Mouse (Mus musculus): ENCODE data around the gene Atg3. TPM values are rescaled to one million over a fixed set of nuclear protein-coding genes. Genes with fewer than 3 reads are reported as not detected.

Gene Atg3
- polyA plus RNA-seq, 1 experiment from 2014 or later, result 33.0 TPM

DNA sequence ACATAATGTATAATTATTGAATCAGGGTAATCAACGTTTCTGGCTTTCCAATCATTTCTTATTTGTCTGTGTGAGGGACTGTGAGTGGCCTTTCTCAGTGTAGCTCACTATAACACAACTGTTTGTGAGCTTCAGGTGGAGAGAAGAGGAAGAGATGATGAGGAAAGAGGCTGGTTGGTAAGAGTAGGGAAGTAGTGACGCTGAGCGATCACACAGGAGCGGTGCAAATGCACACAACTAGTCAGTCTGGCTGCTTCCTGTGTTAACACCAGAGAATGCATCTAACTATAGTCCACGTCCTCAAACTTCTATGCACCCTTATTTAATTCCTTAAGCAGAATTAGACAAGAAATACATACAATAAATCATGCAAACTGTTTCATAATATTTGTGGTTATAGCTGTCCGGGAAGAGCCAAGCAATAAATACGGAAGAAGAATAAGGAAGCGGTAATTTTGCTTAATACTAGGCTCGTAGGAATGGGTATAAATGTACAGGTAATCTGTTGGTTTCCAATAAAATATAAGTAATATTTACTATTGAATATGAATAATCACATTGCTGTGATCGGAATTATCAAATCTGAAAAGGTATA is 10.0 kb upstream of the Atg3 start:
- no peak overlapping the region for H3K4me3 ChIP-seq
- no peak for ATAC-seq (ENCODE audit: low FRiP score, low read depth)
- H3K4me1 ChIP-seq, result no peaks in the 10 kb centered on the region
- H3K27me3 ChIP-seq, result no peaks in the 10 kb centered on the region
- peaks cover 51% of the 10 kb centered on the region for H3K36me3 ChIP-seq
- H3K9ac ChIP-seq, result no peak overlapping the region
- H3K9me3 ChIP-seq, result no peaks in the 10 kb centered on the region
- no peak overlapping the region for H3K27ac ChIP-seq
- no peak overlapping the region for H3K4me2 ChIP-seq (replicated peaks)
- 91% methylated on average over 10 of the region's 10 CpGs for WGBS

GRCm38 (mm10) chr16:45154741-45155250 is 3.8 kb upstream of the Atg3 start:
- no peak overlapping the region for H3K9ac ChIP-seq
- 86% methylated on average over 3 of the region's 3 CpGs for WGBS
- H3K27ac ChIP-seq, result no peak overlapping the region
- no peak overlapping the region for H3K4me3 ChIP-seq
- H3K4me1 ChIP-seq, result peaks cover 10% of the 10 kb centered on the region
- no peaks in the 10 kb centered on the region for H3K9me3 ChIP-seq
- no peak for ATAC-seq (ENCODE audit: low FRiP score, low read depth)
- H3K4me2 ChIP-seq (replicated peaks), result no peak overlapping the region
- H3K36me3 ChIP-seq, result peaks cover 17% of the 10 kb centered on the region
- no peaks in the 10 kb centered on the region for H3K27me3 ChIP-seq

- peaks cover 17% of the 10 kb centered on the region for H3K4me1 ChIP-seq
- H3K27me3 ChIP-seq, result no peaks in the 10 kb centered on the region
- H3K4me2 ChIP-seq (replicated peaks), result peak overlapping the region; percentile 83
- 0% methylated on average over 20 of the region's 20 CpGs for WGBS
- H3K27ac ChIP-seq, result peak overlapping the region; percentile 84
- H3K4me3 ChIP-seq, result peak overlapping the region; percentile 89
- H3K36me3 ChIP-seq, result peaks cover 3% of the 10 kb centered on the region; the same call in 1 of the 2 replicates
- ATAC-seq (ENCODE audit: low FRiP score, low read depth), result peak; percentile 74
- H3K9me3 ChIP-seq, result no peaks in the 10 kb centered on the region
- peak overlapping the region; percentile 88 for H3K9ac ChIP-seq
Measured at GRCm38 (mm10) chr16:45158136-45158521, 456 bp upstream of the Atg3 start.

- Histone ChIP-seq H3K36me3 (peaks cover 3% of the 10 kb centered on the region), H3K4me1 (peaks cover 17% of the 10 kb centered on the region), H3K4me3 (peak overlapping the region; percentile 89), H3K27me3 (no peaks in the 10 kb centered on the region), H3K9me3 (no peaks in the 10 kb centered on the region), H3K27ac (peak overlapping the region; percentile 85; the same call in 1 of the 2 replicates), H3K9ac (peak overlapping the region; percentile 88), H3K4me2 (replicated peaks) (peak overlapping the region; percentile 82)
- WGBS, result 4% methylated on average over 11 of the region's 11 CpGs
- ATAC-seq (ENCODE audit: low FRiP score, low read depth), result no peak
Measured at GRCm38 (mm10) chr16:45159389-45159716, 768 bp downstream of the Atg3 start.

DNA sequence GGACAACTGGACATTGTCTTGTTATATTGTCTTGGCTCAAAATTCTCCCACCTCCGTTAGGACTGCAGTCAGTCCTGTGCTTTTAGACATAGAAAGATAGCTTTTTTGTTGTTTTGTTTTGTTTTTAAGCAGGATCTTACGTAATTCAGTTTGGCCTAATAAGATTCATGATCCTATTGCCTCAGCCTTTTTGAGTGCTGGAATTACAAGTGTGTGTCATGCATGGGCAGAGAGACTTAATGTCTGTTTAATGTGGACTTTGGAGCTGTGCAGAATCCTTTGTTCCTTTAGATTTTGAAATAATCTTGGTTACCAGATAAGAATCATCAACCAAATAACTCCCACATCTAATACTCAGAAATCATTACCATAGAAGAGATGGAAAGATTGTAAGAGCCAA is 20.0 kb downstream of the Atg3 start:
- no peak for ATAC-seq (ENCODE audit: low FRiP score, low read depth)
- Histone ChIP-seq H3K4me1 (no peaks in the 10 kb centered on the region), H3K4me2 (replicated peaks) (no peak overlapping the region), H3K4me3 (no peak overlapping the region), H3K9ac (no peak overlapping the region), H3K9me3 (no peaks in the 10 kb centered on the region), H3K27me3 (no peaks in the 10 kb centered on the region), H3K36me3 (peaks cover 17% of the 10 kb centered on the region), H3K27ac (no peak overlapping the region)
- 94% methylated on average over 2 of the region's 2 CpGs for WGBS

DNA sequence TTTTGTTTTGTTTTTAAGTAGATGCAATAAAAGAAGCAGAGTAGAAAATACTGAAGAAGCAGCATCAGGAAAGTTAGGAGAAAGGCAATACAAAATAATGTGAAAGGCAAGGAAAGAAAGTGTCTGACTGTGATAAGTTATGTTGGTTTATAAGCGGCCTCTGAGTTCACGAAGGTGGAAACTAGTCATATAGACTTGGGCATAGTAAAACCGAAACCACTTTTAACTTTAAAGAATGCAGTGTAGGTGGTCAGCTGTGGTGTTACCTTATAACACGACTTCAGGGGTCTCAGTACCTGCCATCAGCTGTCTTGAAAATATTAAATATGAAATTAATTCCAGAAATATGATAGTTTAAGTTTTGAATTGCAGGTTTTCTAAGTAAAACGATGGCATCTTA is 23.2 kb downstream of the Atg3 start:
- Histone ChIP-seq H3K9me3 (no peaks in the 10 kb centered on the region), H3K4me2 (replicated peaks) (no peak overlapping the region), H3K4me1 (no peaks in the 10 kb centered on the region), H3K9ac (no peak overlapping the region), H3K27me3 (no peaks in the 10 kb centered on the region), H3K4me3 (no peak overlapping the region), H3K27ac (no peak overlapping the region), H3K36me3 (peaks cover 20% of the 10 kb centered on the region)
- 87% methylated on average over 5 of the region's 5 CpGs for WGBS
- no peak for ATAC-seq (ENCODE audit: low FRiP score, low read depth)

DNA sequence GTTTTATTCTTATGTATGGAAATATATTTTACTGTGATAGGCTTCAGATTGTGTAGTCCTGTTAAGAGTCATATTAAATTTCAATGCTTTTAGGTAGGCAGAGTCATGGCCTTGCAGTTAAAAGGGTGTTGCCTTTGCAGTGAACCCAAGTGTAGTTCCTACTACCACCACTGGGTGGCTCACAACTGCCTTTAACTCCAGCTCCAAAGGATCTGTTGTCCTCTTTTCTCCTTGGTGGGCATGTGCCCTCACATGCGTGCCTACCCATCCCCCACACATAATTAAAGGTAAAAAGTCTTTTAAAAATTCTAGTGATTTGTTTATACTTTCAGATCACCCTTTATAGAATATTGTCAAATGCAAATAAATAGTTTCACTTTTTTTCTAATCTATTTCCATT is 34.0 kb downstream of the Atg3 start:
- Histone ChIP-seq H3K4me1 (no peaks in the 10 kb centered on the region), H3K9ac (no peak overlapping the region), H3K4me3 (no peak overlapping the region), H3K36me3 (peaks cover 4% of the 10 kb centered on the region), H3K27ac (no peak overlapping the region), H3K4me2 (replicated peaks) (no peak overlapping the region), H3K9me3 (no peaks in the 10 kb centered on the region), H3K27me3 (no peaks in the 10 kb centered on the region)
- ATAC-seq (ENCODE audit: low FRiP score, low read depth), result 0 out of 2 replicates have a peak, but pooled peaks have one; percentile 36
- 4% methylated on average over 1 of the region's 1 CpGs for WGBS

GRCm38 (mm10) chr16:45196816-45197215 is 38.2 kb downstream of the Atg3 start:
- Histone ChIP-seq H3K4me3 (no peak overlapping the region), H3K27ac (no peak overlapping the region), H3K9me3 (no peaks in the 10 kb centered on the region), H3K4me2 (replicated peaks) (no peak overlapping the region), H3K9ac (no peak overlapping the region), H3K36me3 (no peaks in the 10 kb centered on the region), H3K4me1 (no peaks in the 10 kb centered on the region), H3K27me3 (no peaks in the 10 kb centered on the region)
- ATAC-seq (ENCODE audit: low FRiP score, low read depth), result peak; percentile 62; the same call in 1 of the 2 replicates
- WGBS, result 40% methylated on average over 6 of the region's 6 CpGs

DNA sequence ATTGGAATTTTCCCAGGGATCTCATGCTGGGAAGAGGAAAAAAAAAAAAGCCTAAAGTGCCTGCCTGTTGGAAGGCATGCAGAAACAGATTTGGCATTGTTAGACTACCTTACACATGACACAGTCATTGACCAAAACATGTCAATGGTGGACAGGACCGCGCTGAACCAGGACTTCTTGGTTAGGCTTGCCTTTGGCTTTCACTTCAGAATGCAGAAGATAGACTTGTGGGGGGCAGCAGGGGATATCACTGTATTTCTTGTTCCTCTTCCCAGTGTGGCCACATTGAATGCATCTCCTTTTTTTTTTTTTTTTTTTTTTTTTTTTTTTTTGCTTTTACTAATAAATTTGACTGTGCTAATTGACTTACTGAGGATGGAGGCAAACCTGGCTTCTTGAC is 42.8 kb downstream of the Atg3 start:
- no peak overlapping the region for H3K27ac ChIP-seq
- no peak overlapping the region for H3K9ac ChIP-seq
- H3K4me1 ChIP-seq, result no peaks in the 10 kb centered on the region
- WGBS, result 97% methylated on average over 2 of the region's 2 CpGs
- no peaks in the 10 kb centered on the region for H3K9me3 ChIP-seq
- H3K27me3 ChIP-seq, result no peaks in the 10 kb centered on the region
- no peak overlapping the region for H3K4me2 ChIP-seq (replicated peaks)
- no peaks in the 10 kb centered on the region for H3K36me3 ChIP-seq
- H3K4me3 ChIP-seq, result no peak overlapping the region
- no peak for ATAC-seq (ENCODE audit: low FRiP score, low read depth)

DNA sequence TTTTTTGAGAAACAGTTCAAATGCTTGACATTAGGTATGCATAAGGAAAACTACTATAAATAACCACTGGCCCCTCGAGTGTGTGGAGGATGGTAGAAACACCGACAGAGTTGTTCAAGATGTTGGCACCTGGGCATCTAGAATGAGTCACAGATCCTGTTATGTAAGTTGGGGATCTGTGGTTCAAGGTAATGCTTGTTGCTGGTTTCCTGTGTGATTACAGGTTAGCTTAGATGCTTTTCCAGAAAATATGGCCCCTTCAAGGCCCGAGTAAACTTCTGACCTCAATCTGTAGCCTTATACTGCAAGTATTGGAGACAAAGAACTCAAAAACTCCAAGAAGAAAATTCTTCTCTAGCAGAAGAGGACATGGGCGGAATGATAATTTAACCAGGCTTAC is 45.9 kb downstream of the Atg3 start:
- Histone ChIP-seq H3K4me3 (no peak overlapping the region), H3K9me3 (no peaks in the 10 kb centered on the region), H3K4me1 (no peaks in the 10 kb centered on the region), H3K9ac (no peak overlapping the region), H3K4me2 (replicated peaks) (no peak overlapping the region), H3K27ac (no peak overlapping the region), H3K27me3 (no peaks in the 10 kb centered on the region), H3K36me3 (no peaks in the 10 kb centered on the region)
- no peak for ATAC-seq (ENCODE audit: low FRiP score, low read depth)
- WGBS, result 89% methylated on average over 4 of the region's 4 CpGs

DNA sequence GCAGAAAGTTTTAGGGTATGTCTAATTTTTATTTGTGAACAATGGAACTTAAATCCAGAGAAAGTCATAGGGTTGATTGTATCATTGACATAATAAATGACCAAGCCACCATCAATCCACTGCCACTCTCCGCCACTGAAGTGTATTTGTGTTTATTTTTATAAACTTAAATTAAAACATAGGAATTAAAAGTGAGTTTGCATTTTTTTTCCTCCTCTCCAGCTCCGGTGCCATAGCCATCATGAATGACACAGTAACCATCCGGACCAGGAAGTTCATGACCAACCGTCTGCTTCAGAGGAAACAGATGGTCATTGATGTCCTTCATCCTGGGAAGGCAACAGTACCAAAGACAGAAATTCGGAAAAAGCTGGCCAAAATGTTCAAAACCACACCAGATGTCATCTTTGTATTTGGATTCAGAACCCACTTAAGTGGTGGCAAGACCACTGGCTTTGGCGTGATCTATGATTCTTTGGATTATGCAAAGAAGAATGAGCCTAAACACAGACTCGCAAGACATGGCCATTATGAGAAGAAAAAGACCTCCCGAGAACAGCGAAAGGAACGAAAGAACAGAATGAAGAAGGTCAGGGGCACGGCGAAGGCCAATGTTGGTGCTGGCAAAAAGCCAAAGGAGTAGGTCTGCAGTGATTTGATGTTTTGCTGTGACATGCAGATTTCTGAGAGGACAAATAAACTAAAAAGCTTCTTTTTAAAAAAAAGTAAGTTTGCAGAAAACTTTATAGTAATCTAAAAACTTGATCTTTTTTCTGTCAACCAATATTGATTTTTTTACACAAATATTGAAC is 46.5 kb downstream of the Atg3 start:
- no peaks in the 10 kb centered on the region for H3K27me3 ChIP-seq
- no peak overlapping the region for H3K4me3 ChIP-seq
- no peak for ATAC-seq (ENCODE audit: low FRiP score, low read depth)
- H3K27ac ChIP-seq, result no peak overlapping the region
- no peak overlapping the region for H3K9ac ChIP-seq
- no peaks in the 10 kb centered on the region for H3K9me3 ChIP-seq
- no peak overlapping the region for H3K4me2 ChIP-seq (replicated peaks)
- H3K4me1 ChIP-seq, result no peaks in the 10 kb centered on the region
- no peaks in the 10 kb centered on the region for H3K36me3 ChIP-seq
- 88% methylated on average over 12 of the region's 12 CpGs for WGBS

DNA sequence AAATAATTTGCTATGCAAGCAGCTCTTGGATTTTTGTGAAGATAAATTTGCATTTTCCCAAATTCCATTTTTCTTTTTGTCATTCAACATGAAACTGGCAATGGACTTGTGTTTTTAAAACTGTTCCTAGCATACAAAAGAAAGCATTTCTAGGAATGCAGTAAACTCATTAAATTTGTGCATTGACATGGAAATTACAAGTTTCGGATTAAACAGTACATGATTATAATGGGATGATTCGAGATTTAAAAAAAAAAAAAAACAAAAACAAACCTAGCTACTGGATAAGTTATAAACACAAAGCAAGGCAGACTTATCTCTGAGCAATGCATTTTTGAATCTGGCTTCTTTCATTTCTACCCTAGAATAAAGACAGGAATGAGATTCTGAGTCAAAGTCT is 63.4 kb downstream of the Atg3 start:
- 79% methylated on average over 2 of the region's 2 CpGs for WGBS
- Histone ChIP-seq H3K9ac (no peak overlapping the region), H3K27ac (no peak overlapping the region), H3K27me3 (no peaks in the 10 kb centered on the region), H3K4me3 (no peak overlapping the region), H3K36me3 (no peaks in the 10 kb centered on the region), H3K4me1 (no peaks in the 10 kb centered on the region), H3K4me2 (replicated peaks) (no peak overlapping the region), H3K9me3 (no peaks in the 10 kb centered on the region)
- no peak for ATAC-seq (ENCODE audit: low FRiP score, low read depth)

Measured in limb, embryonic 13.5 days (tissue).